Mouse (Mus musculus): Measurements from ENCODE around the gene Cpne5. TPM values are rescaled to one million over a fixed set of nuclear protein-coding genes. Genes with fewer than 3 reads are reported as not detected.
A peak's percentile ranks its signal among the peaks of the same experiment; 100 is the strongest.
"Not testable (repeated sequence)": the region's sequence is repeated elsewhere in the genome, so short reads cannot be mapped to it uniquely, and the experiment has no call there.

The Cpne5 gene
- total RNA-seq, 2 experiments from 2014 or later = not detected

- DNase-seq = peak; percentile 68
- peak overlapping the region; percentile 46; the same call in 1 of the 2 replicates for H3K27ac ChIP-seq
- no peak for TF ChIP-seq CTCF (IDR thresholded peaks at IDR 0.05)
- no peak overlapping the region for H3K4me3 ChIP-seq
- intact Hi-C loops (cut with DNase I) = no loop called here
Measured at GRCm38 (mm10) chr17:29251608-29252390, 13.8 kb upstream of the Cpne5 start.

DNA sequence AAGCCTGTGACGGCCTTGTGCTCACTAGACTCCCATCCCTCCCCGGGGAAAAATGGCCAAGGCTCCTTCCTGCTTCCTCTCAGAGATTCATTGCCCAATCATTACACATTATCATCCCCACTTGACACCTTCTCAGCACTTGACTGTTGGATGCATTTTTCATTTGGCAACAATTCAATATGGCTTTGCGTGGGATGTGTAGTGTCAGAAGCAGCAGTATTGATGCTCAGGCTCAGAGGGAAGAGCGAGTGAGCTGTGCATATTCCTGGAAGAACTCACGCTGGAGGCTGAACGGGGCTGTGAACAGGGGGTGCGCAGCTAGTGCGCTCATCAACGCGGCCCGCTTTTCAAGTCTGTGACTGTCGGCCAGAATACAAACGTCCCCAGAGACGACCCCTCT lies 13.0 kb upstream of the Cpne5 start:
- H3K4me3 ChIP-seq; H3K27ac ChIP-seq; DNase-seq; intact Hi-C loops (cut with DNase I): not testable (repeated sequence)

DNA sequence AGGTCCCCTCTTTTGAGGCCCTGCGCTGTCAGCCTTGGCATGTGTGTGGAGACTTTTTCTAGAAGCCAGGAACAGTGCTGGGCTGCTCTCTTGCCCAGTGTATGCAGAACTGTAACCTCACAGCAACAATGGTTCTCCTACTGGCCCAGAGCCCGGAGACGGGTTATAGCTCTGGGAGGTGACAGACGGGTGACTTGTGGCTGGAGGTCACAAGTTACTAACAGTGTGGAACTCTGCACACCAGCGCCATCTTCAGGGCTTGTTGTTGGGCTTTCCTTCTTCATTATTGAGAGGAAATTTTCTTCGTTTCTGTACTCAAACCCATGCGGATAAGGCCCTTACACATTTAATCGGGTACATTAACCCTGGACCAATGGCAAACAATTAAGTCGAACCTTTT lies 11.5 kb upstream of the Cpne5 start:
- DNase-seq = peak; percentile 51
- TF ChIP-seq CTCF (IDR thresholded peaks at IDR 0.05) = peak; percentile 40
- no peak overlapping the region; the same call in 1 of the 2 replicates for H3K27ac ChIP-seq
- intact Hi-C loops (cut with DNase I) = no loop called here
- H3K4me3 ChIP-seq = no peak overlapping the region

DNA sequence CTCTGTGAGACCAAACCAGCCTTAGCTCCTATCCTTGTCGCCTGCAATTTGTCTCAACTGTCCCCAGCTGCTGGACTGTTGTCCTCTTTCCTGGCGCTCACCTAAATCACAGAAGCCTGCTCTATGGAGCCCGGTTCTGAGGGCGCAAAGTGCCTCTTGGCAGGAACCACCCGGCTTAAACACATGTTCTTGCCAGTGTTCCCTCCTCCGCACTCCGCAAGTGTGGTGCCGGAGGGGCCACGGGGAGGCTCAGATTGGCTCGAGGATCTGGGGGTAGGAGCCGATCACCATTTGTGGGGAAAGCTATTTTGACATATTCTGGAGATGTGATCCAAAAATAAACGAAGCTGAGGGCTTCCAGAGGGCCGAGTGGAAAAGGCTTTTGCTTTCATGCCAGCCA lies 9.9 kb upstream of the Cpne5 start:
- DNase-seq = peak; percentile 34
- intact Hi-C loops (cut with DNase I) = loop anchor here (2.0 kb wide), 1 partner anchor 199 kb away; no protein-coding TSS in a partner anchor
- peak overlapping the region; percentile 53 for H3K27ac ChIP-seq
- no peak for TF ChIP-seq CTCF (IDR thresholded peaks at IDR 0.05)
- H3K4me3 ChIP-seq = peak overlapping the region; percentile 30; the same call in 1 of the 2 replicates

- DNase-seq = peak; percentile 30
- H3K27ac ChIP-seq = no peak overlapping the region
- intact Hi-C loops (cut with DNase I) = loop anchor here (1.0 to 2.0 kb wide), 2 partner anchors 69 to 198 kb away; no protein-coding TSS in a partner anchor
- no peak overlapping the region for H3K4me3 ChIP-seq
- peak; percentile 82 for TF ChIP-seq CTCF (IDR thresholded peaks at IDR 0.05)
Measured at GRCm38 (mm10) chr17:29246602-29247001, 8.6 kb upstream of the Cpne5 start.

DNA sequence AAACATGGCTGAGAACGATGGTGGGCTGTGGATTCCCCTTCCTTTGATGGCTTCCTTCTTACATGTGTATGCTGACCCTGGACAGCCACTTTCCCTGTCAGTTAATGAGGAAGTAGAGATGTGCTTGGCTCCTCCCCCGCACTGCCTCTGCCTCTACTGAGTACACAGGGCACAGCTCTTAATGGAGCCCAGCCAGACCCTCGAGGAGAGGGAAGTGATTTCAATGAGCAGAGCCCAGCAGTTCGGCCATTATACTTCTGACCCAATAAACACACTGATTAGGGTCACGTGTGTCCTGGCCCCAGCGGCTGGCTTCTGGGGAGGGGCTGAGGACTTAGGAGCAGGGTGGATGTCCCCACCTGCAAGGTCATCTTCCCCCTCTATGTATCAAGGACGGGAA lies 7.8 kb upstream of the Cpne5 start:
- no peak for TF ChIP-seq CTCF (IDR thresholded peaks at IDR 0.05)
- Histone ChIP-seq H3K27ac (no peak overlapping the region), H3K4me3 (no peak overlapping the region)
- DNase-seq = no peak
- intact Hi-C loops (cut with DNase I) = loop anchor here (1.0 to 2.0 kb wide), 2 partner anchors 68 to 197 kb away; no protein-coding TSS in a partner anchor

DNA sequence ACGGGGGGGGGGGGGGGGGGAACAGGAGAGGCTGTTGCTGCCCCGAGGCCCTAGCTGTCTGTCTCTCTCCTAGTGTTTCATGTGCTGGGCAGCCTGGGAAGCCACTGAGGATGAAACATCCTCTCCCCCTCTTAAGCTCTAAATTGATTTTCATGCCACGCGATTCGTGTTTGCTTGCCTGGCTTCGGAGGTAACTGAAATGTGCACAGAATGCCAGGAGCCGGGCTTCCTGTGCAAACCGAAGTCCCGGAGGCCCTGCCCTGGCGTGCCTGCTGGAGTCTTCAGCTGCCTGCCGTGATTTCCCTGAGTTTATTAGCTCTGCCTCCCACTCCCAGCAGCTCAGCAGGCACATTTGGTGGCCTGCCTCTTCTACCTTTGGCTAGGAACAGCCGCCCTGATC lies 6.9 kb upstream of the Cpne5 start:
- DNase-seq = no peak
- no peak overlapping the region for H3K4me3 ChIP-seq
- intact Hi-C loops (cut with DNase I) = no loop called here
- no peak for TF ChIP-seq CTCF (IDR thresholded peaks at IDR 0.05)
- H3K27ac ChIP-seq = no peak overlapping the region

DNA sequence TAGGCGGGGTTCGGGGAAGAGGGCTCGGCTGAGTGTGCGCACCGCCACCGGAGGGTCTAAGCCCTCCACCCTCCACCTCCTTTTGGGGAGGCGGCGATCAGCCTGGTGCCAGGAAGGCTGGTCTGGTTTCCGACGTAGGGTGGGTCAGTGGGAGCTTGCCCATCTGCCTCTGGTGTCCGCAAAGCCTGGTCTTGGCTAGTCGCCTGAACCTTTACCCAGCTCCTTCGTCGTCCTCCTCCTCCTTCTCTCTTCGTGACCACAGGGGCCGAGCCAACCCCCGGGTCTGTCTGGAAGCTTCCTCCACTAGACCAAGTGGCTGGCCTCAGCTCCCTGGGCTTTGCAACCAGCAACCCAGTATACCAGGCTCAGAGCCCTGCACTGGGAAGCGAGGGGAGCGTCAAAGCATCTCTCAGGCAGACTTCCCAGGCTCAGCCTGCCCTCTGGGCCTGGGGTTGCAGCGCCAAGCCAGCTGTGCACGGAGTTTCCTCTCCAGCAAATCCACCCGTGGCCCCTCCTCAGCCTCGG lies 516 bp upstream of the Cpne5 start:
- intact Hi-C loops (cut with DNase I) = no loop called here
- no peak for TF ChIP-seq CTCF (IDR thresholded peaks at IDR 0.05)
- peak overlapping the region; percentile 72 for H3K4me3 ChIP-seq
- DNase-seq = peak; percentile 31
- no peak overlapping the region for H3K27ac ChIP-seq

DNA sequence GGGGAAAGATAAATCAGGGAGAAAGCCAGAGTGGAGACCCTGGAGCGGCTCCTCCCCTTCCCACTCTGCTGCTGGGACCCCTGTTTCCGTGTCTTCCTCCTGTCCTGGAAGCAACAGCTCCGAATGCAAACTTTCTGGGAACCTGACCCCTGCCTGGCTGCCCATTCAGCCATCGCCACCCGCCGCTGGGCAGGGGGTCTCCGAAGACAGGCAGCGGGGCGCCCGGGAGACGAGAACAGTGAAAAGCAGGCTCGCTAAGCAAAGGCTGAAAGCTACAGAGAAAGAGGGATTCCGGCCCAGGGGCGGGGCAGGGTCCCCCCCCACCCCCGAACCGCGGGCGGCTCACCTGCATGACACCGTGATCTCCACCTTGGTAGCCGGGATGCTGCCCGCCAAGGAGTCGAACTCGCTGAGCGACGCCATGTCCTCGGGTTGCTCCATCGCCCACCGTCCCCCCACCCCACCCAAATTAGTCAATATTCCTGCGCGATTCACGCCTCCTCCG lies 648 bp downstream of the Cpne5 start:
- Histone ChIP-seq H3K27ac (no peak overlapping the region), H3K4me3 (peak overlapping the region; percentile 72)
- no peak for DNase-seq
- no peak for TF ChIP-seq CTCF (IDR thresholded peaks at IDR 0.05)
- intact Hi-C loops (cut with DNase I) = no loop called here

GRCm38 (mm10) chr17:29236111-29236510 lies 1.9 kb downstream of the Cpne5 start:
- Histone ChIP-seq H3K4me3 (no peak overlapping the region), H3K27ac (no peak overlapping the region)

DNA sequence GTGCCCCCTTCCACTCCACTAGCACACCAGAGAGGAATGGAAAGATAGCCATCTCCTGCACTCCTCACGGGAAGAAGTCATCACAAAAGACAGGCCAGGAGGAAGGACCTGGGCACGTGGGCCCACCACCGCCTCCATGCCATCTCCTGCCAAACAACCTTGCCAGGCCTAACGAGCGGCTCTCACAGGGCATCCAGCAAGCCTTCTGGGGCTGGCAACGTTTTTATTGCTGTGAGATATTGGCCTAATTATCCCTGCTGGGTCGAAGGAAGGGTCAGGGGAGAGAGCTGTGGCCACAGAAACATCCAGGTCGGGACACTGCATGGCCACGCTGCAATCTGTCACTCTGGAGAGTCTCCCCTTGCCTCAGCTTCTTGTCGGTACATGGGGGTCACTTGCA lies 6.9 kb downstream of the Cpne5 start:
- intact Hi-C loops (cut with DNase I) = no loop called here
- DNase-seq = no peak
- TF ChIP-seq CTCF (IDR thresholded peaks at IDR 0.05) = no peak
- no peak overlapping the region for H3K27ac ChIP-seq
- no peak overlapping the region for H3K4me3 ChIP-seq

More at GRCm38 (mm10) chr17:29236111-29236510, 1.9 kb downstream of the Cpne5 start:
- intact Hi-C loops (cut with DNase I) = no loop called here
- no peak for DNase-seq
- TF ChIP-seq CTCF (IDR thresholded peaks at IDR 0.05) = no peak

DNA sequence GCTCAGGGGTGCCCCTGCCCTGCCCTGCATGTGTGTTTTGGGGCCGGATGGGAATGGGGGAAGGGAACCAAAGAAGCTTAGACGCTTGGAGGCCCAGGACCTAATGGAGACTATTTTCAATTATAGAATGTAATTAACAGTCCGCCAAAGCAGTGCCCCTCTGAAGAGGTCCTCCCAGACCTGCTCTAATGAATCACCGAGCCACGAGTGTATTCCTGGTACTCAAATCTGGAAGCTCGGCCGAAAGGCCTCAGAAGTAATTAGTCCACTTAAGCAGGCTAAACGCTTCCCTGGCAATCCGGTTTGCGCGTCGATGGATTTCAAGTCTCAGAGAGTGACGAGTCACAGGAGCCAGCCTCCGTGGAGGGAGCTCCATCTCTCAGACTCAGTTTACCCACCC lies 17.3 kb downstream of the Cpne5 start:
- Histone ChIP-seq H3K4me3 (no peak overlapping the region), H3K27ac (no peak overlapping the region)
- TF ChIP-seq CTCF (IDR thresholded peaks at IDR 0.05) = no peak
- no peak for DNase-seq
- intact Hi-C loops (cut with DNase I) = loop anchor here (5.0 kb wide), 1 partner anchor 33 kb away; no protein-coding TSS in a partner anchor

DNA sequence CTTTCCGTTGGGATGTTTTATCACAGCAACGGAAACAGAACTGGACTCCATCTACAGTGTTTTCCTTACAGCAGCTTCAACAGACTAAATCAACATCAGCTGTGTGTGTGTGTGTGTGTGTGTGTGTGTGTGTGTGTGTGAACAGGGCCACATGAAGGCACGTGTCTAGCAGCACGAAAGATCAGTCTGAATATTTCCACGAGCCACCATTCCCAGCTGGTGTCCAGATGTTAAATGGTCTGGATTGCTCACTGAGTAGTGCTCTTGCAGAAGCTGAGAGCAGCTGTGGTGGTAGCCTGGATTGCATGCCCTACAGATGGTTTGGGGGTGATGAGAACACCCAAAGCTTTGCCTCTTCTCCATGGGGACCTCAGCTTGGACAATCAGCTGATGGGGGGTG lies 19.9 kb downstream of the Cpne5 start:
- Histone ChIP-seq H3K27ac (no peak overlapping the region), H3K4me3 (no peak overlapping the region)
- intact Hi-C loops (cut with DNase I) = no loop called here
- TF ChIP-seq CTCF (IDR thresholded peaks at IDR 0.05) = no peak
- DNase-seq = no peak
